Mouse (Mus musculus) stomach, postnatal 0 days (tissue): ENCODE measurements around the gene Gm7029. TPM values are rescaled to one million over a fixed set of nuclear protein-coding genes. Genes with fewer than 3 reads are reported as not detected.
A peak's percentile ranks its signal among the peaks of the same experiment; 100 is the strongest.

ENCODE experiments used
- ATAC-seq: fragments of 200-750 bp; cut with Nextera tagmentation; 2 replicates; pipeline ENCODE4 v1.8.0; 2017; ENCODE audit not compliant: low FRiP score, low TSS enrichment
- DNase-seq: peaks from one replicate; pipeline ENCODE4 v3.0.0-alpha.2; 2016; ENCODE audit warnings: low spot score
- H3K27ac ChIP-seq: fragments of 300-500 bp; sonication (generic); replicated peaks from 2 replicates; pipeline ENCODE4 v1.5.1; 2014; ENCODE audit warnings: mild to moderate bottlenecking, control low read depth
- H3K27me3 ChIP-seq: fragments of 300-500 bp; sonication (generic); 2 replicates; pipeline ENCODE4 v1.6.1; 2014; ENCODE audit warnings: low read length; ENCODE audit not compliant: control insufficient read depth, insufficient read depth
- H3K36me3 ChIP-seq: fragments of 300-500 bp; sonication (generic); 2 replicates; pipeline ENCODE4 v1.6.1; 2014; ENCODE audit warnings: low read length, mixed read lengths; ENCODE audit not compliant: control insufficient read depth, insufficient read depth
- H3K4me1 ChIP-seq: fragments of 300-500 bp; sonication (generic); replicated peaks from 2 replicates; pipeline ENCODE4 v1.6.1; 2014; ENCODE audit warnings: antibody characterized with exemption; ENCODE audit not compliant: control insufficient read depth, insufficient read depth
- H3K4me2 ChIP-seq: fragments of 300-500 bp; sonication (generic); replicated peaks from 2 replicates; pipeline ENCODE4 v1.6.1; 2014; ENCODE audit warnings: low read depth, mild to moderate bottlenecking, control low read depth, moderate library complexity
- H3K4me3 ChIP-seq: fragments of 300-500 bp; sonication (generic); 2 replicates; pipeline ENCODE4 v1.5.1; 2014; ENCODE audit warnings: low read depth, low read length, control low read depth
- H3K9ac ChIP-seq: fragments of 300-500 bp; sonication (generic); 2 replicates; pipeline ENCODE4 v1.6.1; 2014; ENCODE audit warnings: mild to moderate bottlenecking, low read length, control low read depth, mixed read lengths
- H3K9me3 ChIP-seq: fragments of 300-500 bp; sonication (generic); 2 replicates; pipeline ENCODE4 v1.6.1; 2016; ENCODE audit warnings: low read length; ENCODE audit not compliant: control insufficient read depth
- CTCF ChIP-seq: IDR thresholded peaks from 2 replicates; pipeline ENCODE4 v1.5.1; 2016; ENCODE audit warnings: antibody characterized with exemption, low read depth, mild to moderate bottlenecking, moderate library complexity
- EP300 ChIP-seq: optimal IDR thresholded peaks from 2 replicates; pipeline ENCODE3; 2016; ENCODE audit warnings: antibody characterized with exemption
- WGBS: fragments of 180-500 bp; shearing (Covaris S2); extraction: QIAGEN DNeasy Blood & Tissue Kit; methylation state at CpG from one replicate; pipeline ENCODE4 v1.1.7; 2014; 5-methylcytosine and 5-hydroxymethylcytosine counted together
- polyA plus RNA-seq: library from polyadenylated mRNA; unstranded; fragments of >200 nt; fragmentation: Nextera tagmentation; extraction: Ambion mirVana; gene quantifications from 2 replicates; pipeline ENCODE4 v1.2.1, GENCODE M21; 2015

The Gm7029 gene
- polyA plus RNA-seq, 1 experiment from 2014 or later: not detected

GRCm38 (mm10) chr17:33829561-33829960, 44.1 kb upstream of the Gm7029 start:
- Histone ChIP-seq H3K9me3 (no peaks in the 10 kb centered on the region), H3K4me3 (no peak overlapping the region), H3K4me2 (no peak overlapping the region), H3K9ac (no peak overlapping the region), H3K27ac (peak overlapping the region; percentile 31), H3K27me3 (no peaks in the 10 kb centered on the region), H3K36me3 (peaks cover 8% of the 10 kb centered on the region), H3K4me1 (no peaks in the 10 kb centered on the region)
- whole genome bisulfite sequencing: 80% methylated on average over 10 of the region's 10 CpGs
- ATAC-seq (no peak), DNase-seq (no peak)
- TF ChIP-seq CTCF (no peak), EP300 (no peak)

GRCm38 (mm10) chr17:33842966-33843795, 30.5 kb upstream of the Gm7029 start, which contains the start of gene Cd320:
Cd320 (plus strand) TSS chr17:33843091.
- whole genome bisulfite sequencing: 0% methylated on average over 44 of the region's 45 CpGs
- H3K4me2 ChIP-seq: peak within 1 kb of the TSS; percentile 96
- no peaks in the 10 kb centered on the region for H3K9me3 ChIP-seq
- H3K9ac ChIP-seq: peak within 1 kb of the TSS; percentile 67
- peak; percentile 92 for DNase-seq
- ATAC-seq: peak; percentile 92
- H3K36me3 ChIP-seq: peaks cover 2% of the 10 kb centered on the region; the same call in 1 of the 2 replicates
- H3K27ac ChIP-seq: no peak within 1 kb of the TSS
- H3K4me1 ChIP-seq: no peaks in the 10 kb centered on the region
- TF ChIP-seq EP300 (no peak), CTCF (peak; percentile 45; the same call in 1 of the 2 replicates)
- H3K27me3 ChIP-seq: no peaks in the 10 kb centered on the region
- peak within 1 kb of the TSS; percentile 82 for H3K4me3 ChIP-seq

GRCm38 (mm10) chr17:33844196-33844595, 29.4 kb upstream of the Gm7029 start:
- H3K27me3 ChIP-seq: no peaks in the 10 kb centered on the region
- H3K9ac ChIP-seq: no peak overlapping the region
- WGBS: 67% methylated on average over 1 of the region's 1 CpGs
- H3K4me3 ChIP-seq: no peak overlapping the region
- DNase-seq (no peak), ATAC-seq (no peak)
- no peaks in the 10 kb centered on the region for H3K9me3 ChIP-seq
- H3K4me1 ChIP-seq: no peaks in the 10 kb centered on the region
- no peak for TF ChIP-seq CTCF
- no peak for TF ChIP-seq EP300
- peaks cover 3% of the 10 kb centered on the region; the same call in 1 of the 2 replicates for H3K36me3 ChIP-seq
- H3K4me2 ChIP-seq: no peak overlapping the region
- no peak overlapping the region for H3K27ac ChIP-seq

- no peaks in the 10 kb centered on the region for H3K4me1 ChIP-seq
- peaks cover 3% of the 10 kb centered on the region; the same call in 1 of the 2 replicates for H3K36me3 ChIP-seq
- H3K9me3 ChIP-seq: no peaks in the 10 kb centered on the region
- TF ChIP-seq EP300 (no peak), CTCF (no peak)
- no peak overlapping the region for H3K4me3 ChIP-seq
- WGBS: 87% methylated on average over 8 of the region's 8 CpGs
- ATAC-seq (no peak), DNase-seq (no peak)
- no peaks in the 10 kb centered on the region for H3K27me3 ChIP-seq
- no peak overlapping the region for H3K27ac ChIP-seq
- H3K9ac ChIP-seq: no peak overlapping the region
- H3K4me2 ChIP-seq: no peak overlapping the region
Measured at GRCm38 (mm10) chr17:33848139-33848538, 25.5 kb upstream of the Gm7029 start.

- no peaks in the 10 kb centered on the region for H3K4me1 ChIP-seq
- H3K36me3 ChIP-seq: peaks cover 3% of the 10 kb centered on the region; the same call in 1 of the 2 replicates
- no peak overlapping the region for H3K27ac ChIP-seq
- no peak for TF ChIP-seq CTCF
- H3K27me3 ChIP-seq: no peaks in the 10 kb centered on the region
- H3K9me3 ChIP-seq: no peaks in the 10 kb centered on the region
- WGBS: 38% methylated on average over 1 of the region's 1 CpGs
- H3K4me3 ChIP-seq: no peak overlapping the region
- no peak for DNase-seq
- 0 out of 2 replicates have a peak, but pooled peaks have one; percentile 40 for ATAC-seq
- H3K9ac ChIP-seq: no peak overlapping the region
- H3K4me2 ChIP-seq: no peak overlapping the region
Measured at GRCm38 (mm10) chr17:33851331-33851730, 22.3 kb upstream of the Gm7029 start.

GRCm38 (mm10) chr17:33857816-33858215, 15.8 kb upstream of the Gm7029 start:
- Histone ChIP-seq H3K4me2 (no peak overlapping the region), H3K4me3 (no peak overlapping the region), H3K4me1 (no peaks in the 10 kb centered on the region), H3K9me3 (no peaks in the 10 kb centered on the region), H3K27ac (no peak overlapping the region), H3K36me3 (no peaks in the 10 kb centered on the region), H3K27me3 (no peaks in the 10 kb centered on the region), H3K9ac (no peak overlapping the region)
- ATAC-seq: no peak
- TF ChIP-seq CTCF: no peak
- DNase-seq: no peak
- WGBS: 80% methylated on average over 4 of the region's 4 CpGs
